Mouse (Mus musculus) heart, embryonic 11.5 days (tissue): ENCODE results near the gene Nup50. TPM values are rescaled to one million over a fixed set of nuclear protein-coding genes. Genes with fewer than 3 reads are reported as not detected.

ENCODE experiments used
- ATAC-seq: fragments of 200-750 bp; cut with Nextera tagmentation; replicated peaks from 2 replicates; pipeline ENCODE4 v1.8.0; 2017; ENCODE audit warnings: moderate library complexity; ENCODE audit not compliant: insufficient number of reproducible peaks, low FRiP score, low TSS enrichment
- H3K27ac ChIP-seq: fragments of 300-500 bp; sonication (generic); 2 replicates; pipeline ENCODE4 v1.5.1; 2014; ENCODE audit warnings: mild to moderate bottlenecking, low read depth, low read length
- H3K27me3 ChIP-seq: fragments of 300-500 bp; sonication (generic); 2 replicates; pipeline ENCODE4 v1.6.1; 2014; ENCODE audit warnings: mild to moderate bottlenecking, low read length, mixed read lengths; ENCODE audit not compliant: control insufficient read depth, insufficient read depth
- H3K36me3 ChIP-seq: fragments of 300-500 bp; sonication (generic); 2 replicates; pipeline ENCODE4 v1.6.1; 2014; ENCODE audit warnings: mild to moderate bottlenecking, low read length, moderate library complexity, mixed read lengths; ENCODE audit not compliant: control insufficient read depth, insufficient read depth
- H3K4me1 ChIP-seq: fragments of 300-500 bp; sonication (generic); 2 replicates; pipeline ENCODE4 v1.6.1; 2014; ENCODE audit warnings: low read length; ENCODE audit not compliant: control insufficient read depth, insufficient read depth
- H3K4me2 ChIP-seq: fragments of 300-500 bp; sonication (generic); 2 replicates; pipeline ENCODE4 v1.6.1; 2014; ENCODE audit warnings: mild to moderate bottlenecking, moderate library complexity
- H3K4me3 ChIP-seq: fragments of 300-500 bp; sonication (generic); 2 replicates; pipeline ENCODE4 v1.5.1; 2014; ENCODE audit warnings: low read depth, low read length
- H3K9ac ChIP-seq: fragments of 300-500 bp; sonication (generic); 2 replicates; pipeline ENCODE4 v1.6.1; 2014; ENCODE audit warnings: mild to moderate bottlenecking, low read depth, low read length, moderate library complexity
- H3K9me3 ChIP-seq: fragments of 300-500 bp; sonication (generic); replicated peaks from 2 replicates; pipeline ENCODE4 v1.6.1; 2016; ENCODE audit warnings: low read length; ENCODE audit not compliant: control insufficient read depth
- WGBS: fragments of 180-500 bp; shearing (Covaris S2); extraction: QIAGEN DNeasy Blood & Tissue Kit; methylation state at CpG from one replicate; pipeline ENCODE4 v1.1.7; 2014; ENCODE audit not compliant: insufficient replicate concordance; 5-methylcytosine and 5-hydroxymethylcytosine counted together
- polyA plus RNA-seq: library from polyadenylated mRNA; unstranded; fragments of >200 nt; fragmentation: Nextera tagmentation; extraction: Ambion mirVana; gene quantifications from 2 replicates; pipeline ENCODE4 v1.2.1, GENCODE M21; 2014

Gene Nup50
- polyA plus RNA-seq, 1 experiment from 2014 or later: 28.5 TPM

DNA sequence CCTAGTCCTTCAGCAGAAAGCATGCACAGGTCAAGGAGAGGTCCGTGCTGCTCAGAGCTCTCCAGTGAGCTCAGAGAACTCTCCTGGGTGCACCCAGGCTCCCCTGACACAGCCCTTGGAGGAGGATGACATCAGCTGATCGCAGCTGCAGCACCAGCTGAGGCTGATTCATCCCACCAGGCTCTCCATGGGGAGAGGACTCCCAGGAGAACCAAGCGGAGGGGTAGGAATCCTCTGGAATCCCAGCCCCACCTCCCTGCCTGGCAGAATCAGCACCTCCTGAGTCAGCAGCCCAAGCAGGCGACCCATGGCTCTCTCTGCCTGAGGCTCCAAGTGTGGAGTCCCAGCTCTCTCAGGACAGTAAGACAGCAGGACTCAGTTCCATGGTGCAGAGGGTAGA is 52.5 kb downstream of the Nup50 start:
- Histone ChIP-seq H3K9me3 (no peaks in the 10 kb centered on the region), H3K9ac (no peak overlapping the region), H3K4me2 (no peak overlapping the region), H3K4me3 (no peak overlapping the region), H3K27me3 (no peaks in the 10 kb centered on the region), H3K36me3 (no peaks in the 10 kb centered on the region), H3K4me1 (peaks cover 5% of the 10 kb centered on the region; the same call in 1 of the 2 replicates), H3K27ac (no peak overlapping the region)
- ATAC-seq: peak; percentile 33; the same call in 1 of the 2 replicates
- 28% methylated on average over 4 of the region's 4 CpGs for WGBS

DNA sequence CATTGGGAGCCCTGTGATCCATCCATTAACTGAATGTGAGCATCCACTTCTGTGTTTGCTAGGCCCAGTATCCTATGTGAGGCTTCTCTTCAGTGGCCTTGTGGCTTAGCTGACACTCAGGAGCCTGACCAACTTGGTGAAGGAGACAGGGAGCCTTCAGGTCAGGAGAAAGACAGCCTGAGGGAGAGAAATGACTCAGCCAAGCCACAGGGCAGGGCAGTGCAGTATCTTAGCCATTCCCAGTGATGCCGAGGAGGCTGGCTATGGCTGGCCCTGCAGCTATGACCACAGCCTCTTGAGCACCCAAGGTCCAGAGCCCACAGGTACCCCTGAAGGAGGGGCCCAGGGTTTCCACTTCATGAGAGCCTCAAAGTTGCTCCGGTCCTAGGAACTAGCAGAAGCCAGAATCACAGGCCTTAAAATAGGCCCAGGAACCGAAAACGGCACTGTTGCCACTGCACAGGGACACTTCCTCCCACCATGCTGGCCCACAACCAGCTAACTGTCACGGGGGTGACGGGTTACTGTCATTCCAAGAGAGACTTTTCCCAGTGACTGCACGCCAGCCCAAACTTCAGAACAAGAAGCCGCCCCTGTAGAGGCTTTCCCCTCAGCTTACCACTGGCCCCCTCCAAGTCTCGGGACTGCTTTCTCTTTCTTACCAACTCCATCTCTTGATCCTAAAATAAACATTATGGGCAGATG is 58.5 kb downstream of the Nup50 start:
- Histone ChIP-seq H3K27ac (no peak overlapping the region), H3K36me3 (no peaks in the 10 kb centered on the region), H3K9ac (no peak overlapping the region), H3K9me3 (no peaks in the 10 kb centered on the region), H3K4me3 (no peak overlapping the region), H3K27me3 (no peaks in the 10 kb centered on the region), H3K4me2 (no peak overlapping the region), H3K4me1 (peaks cover 3% of the 10 kb centered on the region; the same call in 1 of the 2 replicates)
- 72% methylated on average over 9 of the region's 9 CpGs for WGBS
- ATAC-seq: no peak

GRCm38 (mm10) chr15:84982888-84983287 is 59.7 kb downstream of the Nup50 start:
- Histone ChIP-seq H3K9ac (no peak overlapping the region), H3K9me3 (no peaks in the 10 kb centered on the region), H3K36me3 (no peaks in the 10 kb centered on the region), H3K4me3 (no peak overlapping the region), H3K27ac (no peak overlapping the region), H3K4me1 (peaks cover 6% of the 10 kb centered on the region; the same call in 1 of the 2 replicates), H3K27me3 (no peaks in the 10 kb centered on the region), H3K4me2 (no peak overlapping the region)
- 84% methylated on average over 3 of the region's 3 CpGs for WGBS
- no peak for ATAC-seq

DNA sequence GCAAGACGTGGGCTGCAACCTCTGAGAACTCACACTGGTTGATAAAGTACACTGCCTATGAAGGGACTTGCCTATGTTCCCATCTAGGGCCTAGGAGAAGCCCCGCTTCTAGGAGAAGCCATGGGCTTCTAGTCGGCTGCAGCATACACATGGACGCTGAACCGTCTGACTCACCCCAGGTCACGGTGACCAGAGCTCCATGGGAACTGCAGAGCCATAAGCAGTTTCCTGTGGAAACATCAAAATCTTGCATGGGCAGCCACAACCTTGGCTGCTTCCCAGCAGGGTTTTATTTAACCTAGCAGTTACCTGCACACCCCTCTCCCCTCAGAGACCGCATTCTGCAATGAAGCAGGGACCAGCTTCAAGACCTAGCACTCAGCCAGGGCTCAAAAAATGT is 60.5 kb downstream of the Nup50 start:
- H3K36me3 ChIP-seq: no peaks in the 10 kb centered on the region
- no peak for ATAC-seq
- H3K27ac ChIP-seq: no peak overlapping the region
- no peak overlapping the region for H3K4me2 ChIP-seq
- 79% methylated on average over 7 of the region's 7 CpGs for WGBS
- H3K9me3 ChIP-seq: no peaks in the 10 kb centered on the region
- H3K4me1 ChIP-seq: peaks cover 10% of the 10 kb centered on the region
- no peak overlapping the region for H3K9ac ChIP-seq
- no peaks in the 10 kb centered on the region for H3K27me3 ChIP-seq
- H3K4me3 ChIP-seq: no peak overlapping the region

DNA sequence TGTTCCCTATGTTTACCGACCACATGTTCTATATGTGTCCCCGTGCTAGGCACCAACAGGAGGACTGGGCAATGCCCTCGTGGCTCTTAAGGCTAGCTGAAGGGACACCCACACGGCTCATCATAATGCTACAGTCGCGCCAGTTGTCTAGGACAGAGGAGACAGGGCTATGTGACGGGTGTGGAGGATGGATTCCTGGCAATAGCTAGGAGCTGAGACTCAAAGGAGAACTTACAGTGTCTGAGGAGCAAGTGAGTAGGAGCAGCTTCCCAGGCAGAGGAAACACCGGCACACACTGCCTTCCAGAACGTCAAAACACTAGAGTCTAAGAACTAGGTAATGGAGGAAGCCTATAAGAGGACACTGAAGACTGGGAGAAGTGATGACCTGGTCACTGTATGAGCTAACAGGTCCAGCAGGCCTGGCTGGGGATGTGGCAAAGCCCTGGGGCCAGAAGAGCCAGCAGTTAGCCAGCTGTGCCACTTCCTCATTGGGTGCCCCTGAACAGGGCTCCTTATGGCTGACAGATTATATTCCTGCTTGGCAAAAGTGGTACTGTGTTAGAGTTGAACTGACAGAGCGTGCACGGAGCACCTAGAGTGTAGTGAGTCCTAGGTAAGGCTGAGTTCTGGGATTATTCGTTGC is 62.4 kb downstream of the Nup50 start:
- Histone ChIP-seq H3K9ac (no peak overlapping the region), H3K4me3 (no peak overlapping the region), H3K36me3 (no peaks in the 10 kb centered on the region), H3K4me1 (peaks cover 10% of the 10 kb centered on the region), H3K27me3 (no peaks in the 10 kb centered on the region), H3K9me3 (no peaks in the 10 kb centered on the region), H3K4me2 (no peak overlapping the region), H3K27ac (no peak overlapping the region)
- no peak for ATAC-seq
- WGBS: 86% methylated on average over 12 of the region's 12 CpGs

DNA sequence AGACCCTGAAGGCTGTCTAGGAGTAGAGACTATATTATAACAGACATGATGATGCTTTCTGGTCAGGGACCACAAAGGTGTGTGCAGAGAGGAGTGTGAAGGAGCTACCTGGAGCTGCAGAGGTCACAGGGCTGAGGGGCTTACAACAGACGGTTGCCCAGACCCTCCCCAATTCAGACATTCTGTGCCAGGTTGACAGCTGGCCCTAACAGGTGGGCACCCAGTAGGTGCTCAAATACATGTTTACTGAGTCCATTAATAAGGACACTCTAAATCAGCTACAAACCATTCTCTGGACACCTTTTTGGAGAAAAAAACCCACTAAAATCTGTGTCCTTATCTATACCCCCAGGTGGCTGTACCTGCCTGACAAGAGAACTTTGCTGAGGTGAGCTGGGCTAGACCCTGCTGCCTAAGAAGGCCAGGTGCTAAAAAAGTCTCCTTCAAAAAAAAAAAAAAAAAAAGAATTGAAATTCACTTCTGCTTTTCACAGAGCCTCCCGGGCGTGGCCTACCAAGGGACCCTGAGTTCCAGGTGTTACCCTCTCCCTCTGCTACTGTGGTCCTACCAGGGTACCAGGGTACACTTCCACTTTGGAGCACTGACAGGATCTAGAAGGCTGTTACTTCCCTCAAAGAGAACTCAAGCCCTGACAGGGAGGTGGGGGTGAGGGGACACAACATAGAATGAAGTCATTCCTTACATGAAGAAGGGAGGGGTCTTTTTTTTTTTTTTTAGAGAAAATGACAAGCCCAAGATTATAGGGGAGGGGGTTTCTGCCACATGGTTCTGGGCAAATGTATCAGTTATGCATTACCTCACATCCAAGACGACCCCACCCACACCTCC is 63.2 kb downstream of the Nup50 start:
- WGBS: 76% methylated on average over 4 of the region's 4 CpGs
- Histone ChIP-seq H3K4me1 (peaks cover 10% of the 10 kb centered on the region), H3K4me3 (peak overlapping the region; percentile 74), H3K27me3 (no peaks in the 10 kb centered on the region), H3K36me3 (no peaks in the 10 kb centered on the region), H3K4me2 (peak overlapping the region; percentile 72), H3K27ac (no peak overlapping the region), H3K9me3 (no peaks in the 10 kb centered on the region), H3K9ac (peak overlapping the region; percentile 85; the same call in 1 of the 2 replicates)
- ATAC-seq: no peak

DNA sequence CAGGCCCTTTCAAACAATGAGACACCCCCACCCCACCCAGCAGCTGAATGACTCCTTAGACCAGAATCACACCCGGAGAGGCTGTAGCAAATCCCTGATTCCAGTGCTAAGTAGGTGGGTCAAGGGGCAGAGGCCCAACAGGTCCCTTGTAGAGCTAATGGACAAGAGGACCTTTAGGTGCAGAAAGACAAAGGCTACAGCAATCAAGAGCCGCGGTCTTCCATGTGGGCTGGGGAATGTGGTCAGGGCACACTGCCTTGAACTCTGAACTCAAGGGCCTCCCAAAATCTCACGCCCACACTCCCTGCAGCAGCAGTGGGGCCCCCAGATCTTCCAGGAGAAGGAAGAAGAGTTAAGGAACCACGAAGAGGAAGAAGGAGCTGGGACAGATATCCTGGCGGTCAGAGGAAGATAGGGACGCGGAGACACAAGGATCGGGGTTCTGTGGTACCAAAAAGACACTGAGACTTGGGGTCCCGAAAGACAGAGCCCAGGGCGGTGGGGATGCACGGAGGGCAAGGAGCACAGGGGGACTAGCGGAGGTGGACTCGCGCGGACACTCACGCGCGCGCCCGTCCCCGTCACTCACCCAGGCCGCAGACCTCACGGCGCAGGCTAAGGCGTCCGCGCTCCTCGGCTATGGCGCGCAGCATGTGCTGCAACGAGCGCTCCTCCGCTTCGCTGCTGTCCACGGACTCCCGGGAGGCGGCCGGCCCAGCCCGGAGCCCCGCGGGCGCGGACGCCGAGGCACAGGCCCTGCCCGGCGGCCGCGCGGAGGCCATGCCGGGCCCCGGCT is 64.0 kb downstream of the Nup50 start:
- 2% methylated on average over 36 of the region's 53 CpGs for WGBS
- Histone ChIP-seq H3K9ac (peak overlapping the region; percentile 85), H3K36me3 (no peaks in the 10 kb centered on the region), H3K4me1 (peaks cover 10% of the 10 kb centered on the region), H3K27ac (0 out of 2 replicates have a peak overlapping the region, but pooled peaks have one; percentile 11), H3K9me3 (no peaks in the 10 kb centered on the region), H3K4me3 (peak overlapping the region; percentile 74), H3K4me2 (peak overlapping the region; percentile 72), H3K27me3 (no peaks in the 10 kb centered on the region)
- ATAC-seq: peak; percentile 39; the same call in 1 of the 2 replicates
